Mouse (Mus musculus): ENCODE results near the gene Flot2. TPM values are rescaled to one million over a fixed set of nuclear protein-coding genes. Genes with fewer than 3 reads are reported as not detected.
A peak's percentile ranks its signal among the peaks of the same experiment; 100 is the strongest.
"Not testable (repeated sequence)": the region's sequence is repeated elsewhere in the genome, so short reads cannot be mapped to it uniquely, and the experiment has no call there.

Flot2 gene
- polyA plus RNA-seq, 1 experiment from 2014 or later = 60.8 TPM

- H3K4me1 ChIP-seq (ENCODE audit: control insufficient read depth, insufficient read depth, low read length); H3K36me3 ChIP-seq (ENCODE audit: control insufficient read depth, insufficient read depth, low read length); ATAC-seq (ENCODE audit: insufficient read depth, low FRiP score, low TSS enrichment); H3K27me3 ChIP-seq (ENCODE audit: control insufficient read depth, insufficient read depth, low read length); H3K27ac ChIP-seq (ENCODE audit: low read depth, low read length); H3K4me2 ChIP-seq (ENCODE audit: low read depth); H3K4me3 ChIP-seq (ENCODE audit: low read depth, low read length); H3K9ac ChIP-seq (ENCODE audit: low read length); H3K9me3 ChIP-seq (ENCODE audit: control insufficient read depth, low read length); DNase-seq (ENCODE audit: low spot score): not testable (repeated sequence)
- 94% methylated on average over 4 of the region's 4 CpGs for WGBS
Measured at GRCm38 (mm10) chr11:78048637-78049036, 10.9 kb downstream of the Flot2 start.

- H3K4me1 ChIP-seq (ENCODE audit: control insufficient read depth, insufficient read depth, low read length) = no peaks in the 10 kb centered on the region
- no peak overlapping the region for H3K4me3 ChIP-seq (ENCODE audit: low read depth, low read length)
- H3K9ac ChIP-seq (ENCODE audit: low read length) = no peak overlapping the region
- H3K27ac ChIP-seq (ENCODE audit: low read depth, low read length) = no peak overlapping the region
- WGBS = 96% methylated on average over 8 of the region's 8 CpGs
- DNase-seq (ENCODE audit: low spot score) (no peak), ATAC-seq (ENCODE audit: insufficient read depth, low FRiP score, low TSS enrichment) (no peak)
- H3K9me3 ChIP-seq (ENCODE audit: control insufficient read depth, low read length) = no peaks in the 10 kb centered on the region
- peaks cover 15% of the 10 kb centered on the region for H3K36me3 ChIP-seq (ENCODE audit: control insufficient read depth, insufficient read depth, low read length)
- H3K4me2 ChIP-seq (ENCODE audit: low read depth) = no peak overlapping the region
- H3K27me3 ChIP-seq (ENCODE audit: control insufficient read depth, insufficient read depth, low read length) = no peaks in the 10 kb centered on the region
Measured at GRCm38 (mm10) chr11:78053078-78053477, 15.3 kb downstream of the Flot2 start.

GRCm38 (mm10) chr11:78056946-78057345, 19.2 kb downstream of the Flot2 start:
- no peak overlapping the region for H3K4me2 ChIP-seq (ENCODE audit: low read depth)
- no peaks in the 10 kb centered on the region for H3K9me3 ChIP-seq (ENCODE audit: control insufficient read depth, low read length)
- peaks cover 15% of the 10 kb centered on the region for H3K36me3 ChIP-seq (ENCODE audit: control insufficient read depth, insufficient read depth, low read length)
- H3K9ac ChIP-seq (ENCODE audit: low read length) = no peak overlapping the region
- no peaks in the 10 kb centered on the region for H3K4me1 ChIP-seq (ENCODE audit: control insufficient read depth, insufficient read depth, low read length)
- 91% methylated on average over 8 of the region's 8 CpGs for WGBS
- H3K4me3 ChIP-seq (ENCODE audit: low read depth, low read length) = no peak overlapping the region
- H3K27me3 ChIP-seq (ENCODE audit: control insufficient read depth, insufficient read depth, low read length) = no peaks in the 10 kb centered on the region
- no peak for DNase-seq (ENCODE audit: low spot score)
- ATAC-seq (ENCODE audit: insufficient read depth, low FRiP score, low TSS enrichment) = no peak
- H3K27ac ChIP-seq (ENCODE audit: low read depth, low read length) = no peak overlapping the region

- Histone ChIP-seq H3K4me1 (ENCODE audit: control insufficient read depth, insufficient read depth, low read length) (no peaks in the 10 kb centered on the region), H3K4me2 (ENCODE audit: low read depth) (no peak overlapping the region), H3K9ac (ENCODE audit: low read length) (no peak overlapping the region), H3K27me3 (ENCODE audit: control insufficient read depth, insufficient read depth, low read length) (no peaks in the 10 kb centered on the region), H3K9me3 (ENCODE audit: control insufficient read depth, low read length) (no peaks in the 10 kb centered on the region), H3K4me3 (ENCODE audit: low read depth, low read length) (no peak overlapping the region), H3K36me3 (ENCODE audit: control insufficient read depth, insufficient read depth, low read length) (peaks cover 11% of the 10 kb centered on the region), H3K27ac (ENCODE audit: low read depth, low read length) (no peak overlapping the region)
- WGBS = 68% methylated on average over 9 of the region's 9 CpGs
- DNase-seq (ENCODE audit: low spot score) = peak; percentile 61
- no peak for ATAC-seq (ENCODE audit: insufficient read depth, low FRiP score, low TSS enrichment)
Measured at GRCm38 (mm10) chr11:78059833-78060757, 22.4 kb downstream of the Flot2 start.

- ATAC-seq (ENCODE audit: insufficient read depth, low FRiP score, low TSS enrichment) (no peak), DNase-seq (ENCODE audit: low spot score) (no peak)
- Histone ChIP-seq H3K9ac (ENCODE audit: low read length) (no peak overlapping the region), H3K27me3 (ENCODE audit: control insufficient read depth, insufficient read depth, low read length) (no peaks in the 10 kb centered on the region), H3K36me3 (ENCODE audit: control insufficient read depth, insufficient read depth, low read length) (peaks cover 6% of the 10 kb centered on the region), H3K4me3 (ENCODE audit: low read depth, low read length) (no peak overlapping the region), H3K9me3 (ENCODE audit: control insufficient read depth, low read length) (no peaks in the 10 kb centered on the region), H3K4me1 (ENCODE audit: control insufficient read depth, insufficient read depth, low read length) (no peaks in the 10 kb centered on the region), H3K27ac (ENCODE audit: low read depth, low read length) (no peak overlapping the region), H3K4me2 (ENCODE audit: low read depth) (no peak overlapping the region)
- 89% methylated on average over 1 of the region's 1 CpGs for WGBS
Measured at GRCm38 (mm10) chr11:78062563-78062962, 24.8 kb downstream of the Flot2 start.

GRCm38 (mm10) chr11:78065906-78066305, 28.2 kb downstream of the Flot2 start:
- no peaks in the 10 kb centered on the region; the same call in 1 of the 2 replicates for H3K36me3 ChIP-seq (ENCODE audit: control insufficient read depth, insufficient read depth, low read length)
- DNase-seq (ENCODE audit: low spot score) = no peak
- WGBS = 65% methylated on average over 2 of the region's 2 CpGs
- H3K4me3 ChIP-seq (ENCODE audit: low read depth, low read length) = no peak overlapping the region
- no peak overlapping the region for H3K27ac ChIP-seq (ENCODE audit: low read depth, low read length)
- no peak overlapping the region for H3K4me2 ChIP-seq (ENCODE audit: low read depth)
- H3K9ac ChIP-seq (ENCODE audit: low read length) = no peak overlapping the region
- H3K27me3 ChIP-seq (ENCODE audit: control insufficient read depth, insufficient read depth, low read length) = no peaks in the 10 kb centered on the region
- no peaks in the 10 kb centered on the region for H3K9me3 ChIP-seq (ENCODE audit: control insufficient read depth, low read length)
- no peak for ATAC-seq (ENCODE audit: insufficient read depth, low FRiP score, low TSS enrichment)
- no peaks in the 10 kb centered on the region for H3K4me1 ChIP-seq (ENCODE audit: control insufficient read depth, insufficient read depth, low read length)

GRCm38 (mm10) chr11:78066641-78067040, 28.9 kb downstream of the Flot2 start:
- H3K9ac ChIP-seq (ENCODE audit: low read length) = no peak overlapping the region
- H3K27ac ChIP-seq (ENCODE audit: low read depth, low read length) = no peak overlapping the region
- DNase-seq (ENCODE audit: low spot score) (no peak), ATAC-seq (ENCODE audit: insufficient read depth, low FRiP score, low TSS enrichment) (no peak)
- no peaks in the 10 kb centered on the region for H3K9me3 ChIP-seq (ENCODE audit: control insufficient read depth, low read length)
- H3K27me3 ChIP-seq (ENCODE audit: control insufficient read depth, insufficient read depth, low read length) = no peaks in the 10 kb centered on the region
- H3K4me3 ChIP-seq (ENCODE audit: low read depth, low read length) = no peak overlapping the region
- 53% methylated on average over 2 of the region's 2 CpGs for WGBS
- no peak overlapping the region for H3K4me2 ChIP-seq (ENCODE audit: low read depth)
- H3K4me1 ChIP-seq (ENCODE audit: control insufficient read depth, insufficient read depth, low read length) = no peaks in the 10 kb centered on the region
- no peaks in the 10 kb centered on the region; the same call in 1 of the 2 replicates for H3K36me3 ChIP-seq (ENCODE audit: control insufficient read depth, insufficient read depth, low read length)

- Histone ChIP-seq H3K9ac (ENCODE audit: low read length) (no peak overlapping the region), H3K27me3 (ENCODE audit: control insufficient read depth, insufficient read depth, low read length) (no peaks in the 10 kb centered on the region), H3K4me3 (ENCODE audit: low read depth, low read length) (no peak overlapping the region), H3K4me2 (ENCODE audit: low read depth) (no peak overlapping the region), H3K36me3 (ENCODE audit: control insufficient read depth, insufficient read depth, low read length) (peaks cover 2% of the 10 kb centered on the region), H3K4me1 (ENCODE audit: control insufficient read depth, insufficient read depth, low read length) (no peaks in the 10 kb centered on the region), H3K27ac (ENCODE audit: low read depth, low read length) (no peak overlapping the region), H3K9me3 (ENCODE audit: control insufficient read depth, low read length) (no peaks in the 10 kb centered on the region)
- ATAC-seq (ENCODE audit: insufficient read depth, low FRiP score, low TSS enrichment) (no peak), DNase-seq (ENCODE audit: low spot score) (no peak)
- 79% methylated on average over 5 of the region's 5 CpGs for WGBS
Measured at GRCm38 (mm10) chr11:78067566-78067965, 29.8 kb downstream of the Flot2 start.

GRCm38 (mm10) chr11:78069130-78069529, 31.4 kb downstream of the Flot2 start:
- DNase-seq (ENCODE audit: low spot score) (no peak), ATAC-seq (ENCODE audit: insufficient read depth, low FRiP score, low TSS enrichment) (no peak)
- no peaks in the 10 kb centered on the region for H3K4me1 ChIP-seq (ENCODE audit: control insufficient read depth, insufficient read depth, low read length)
- no peak overlapping the region for H3K9ac ChIP-seq (ENCODE audit: low read length)
- no peak overlapping the region for H3K4me2 ChIP-seq (ENCODE audit: low read depth)
- peaks cover 7% of the 10 kb centered on the region for H3K36me3 ChIP-seq (ENCODE audit: control insufficient read depth, insufficient read depth, low read length)
- no peaks in the 10 kb centered on the region for H3K9me3 ChIP-seq (ENCODE audit: control insufficient read depth, low read length)
- WGBS = 83% methylated on average over 5 of the region's 5 CpGs
- no peaks in the 10 kb centered on the region for H3K27me3 ChIP-seq (ENCODE audit: control insufficient read depth, insufficient read depth, low read length)
- H3K4me3 ChIP-seq (ENCODE audit: low read depth, low read length) = no peak overlapping the region
- no peak overlapping the region for H3K27ac ChIP-seq (ENCODE audit: low read depth, low read length)

Data from neural tube, embryonic 11.5 days (tissue).